Mouse (Mus musculus) MEL (cell line): ENCODE results near the gene Lima1.

Experiments
- CTCF ChIP-seq, 3 experiments: IDR thresholded peaks in 2 of 3; conservative IDR thresholded peaks in 1 of 3; 2 replicates each; pipeline ENCODE4 v1.5.1; 2011 to 2012; ENCODE audit warnings: low read length in 3 of 3, low read depth in 2 of 3, mild to moderate bottlenecking in 2 of 3, improper control_type of control experiment in 1 of 3, inconsistent platforms in 1 of 3, mixed read lengths in 1 of 3, moderate library complexity in 1 of 3; ENCODE audit not compliant: control insufficient read depth in 1 of 3, insufficient read depth in 1 of 3, poor library complexity in 1 of 3, severe bottlenecking in 1 of 3
- GATA1 ChIP-seq: IDR thresholded peaks from 2 replicates; pipeline ENCODE4 v1.6.1; 2011; ENCODE audit warnings: low read depth, low read length, improper control_type of control experiment
- KAT2A ChIP-seq: conservative IDR thresholded peaks from 2 replicates; pipeline ENCODE4 v1.6.1; 2012; ENCODE audit warnings: low read depth, low read length, improper control_type of control experiment, inconsistent platforms
- MXI1 ChIP-seq: IDR thresholded peaks from 2 replicates; pipeline ENCODE4 v1.6.1; 2011; ENCODE audit warnings: mild to moderate bottlenecking, low read depth, low read length, improper control_type of control experiment
- POLR2A ChIP-seq, 2 experiments: IDR thresholded peaks; 2 replicates each; pipeline ENCODE4 v1.6.1; 2011 to 2012; ENCODE audit warnings: low read length in 2 of 2, mild to moderate bottlenecking in 2 of 2, control low read depth in 1 of 2, improper control_type of control experiment in 1 of 2, low read depth in 1 of 2, moderate library complexity in 1 of 2; ENCODE audit not compliant: control insufficient read depth in 1 of 2, insufficient read depth in 1 of 2, poor library complexity in 1 of 2
- USF2 ChIP-seq, 2 experiments: IDR thresholded peaks; 2 replicates each; pipeline ENCODE4 v1.6.1; 2011 to 2012; ENCODE audit warnings: improper control_type of control experiment in 2 of 2, low read length in 2 of 2, borderline replicate concordance in 1 of 2, inconsistent platforms in 1 of 2, low read depth in 1 of 2, mild to moderate bottlenecking in 1 of 2; ENCODE audit not compliant: insufficient read depth in 1 of 2
- ZMIZ1 ChIP-seq: IDR thresholded peaks from 2 replicates; pipeline ENCODE4 v1.6.1; 2012; ENCODE audit warnings: low read depth, mild to moderate bottlenecking, inconsistent platforms, low read length, improper control_type of control experiment, moderate library complexity

GRCm38 (mm10) chr15:99852606-99853237, 22.5 kb downstream of the Lima1 start:
- no peak for TF ChIP-seq GATA1
- no peak for TF ChIP-seq USF2 (IDR thresholded peaks at IDR 0.05; ENCODE audit: borderline replicate concordance in 1 of 2, insufficient read depth in 1 of 2, low read depth in 1 of 2, low read length in 2 of 2)
- no peak for TF ChIP-seq CTCF (IDR thresholded peaks at IDR 0.05 in 2 of 3, conservative IDR thresholded peaks at IDR 0.05 in 1 of 3; ENCODE audit: control insufficient read depth in 1 of 3, insufficient read depth in 1 of 3, low read depth in 2 of 3, low read length in 3 of 3, poor library complexity in 1 of 3, severe bottlenecking in 1 of 3)
- no peak for TF ChIP-seq POLR2A (IDR thresholded peaks at IDR 0.05; ENCODE audit: control insufficient read depth in 1 of 2, insufficient read depth in 1 of 2, low read depth in 1 of 2, low read length in 2 of 2, poor library complexity in 1 of 2)
- TF ChIP-seq MXI1, result no peak
- no peak for TF ChIP-seq ZMIZ1
- no peak for TF ChIP-seq KAT2A
